Mouse (Mus musculus): Measurements from ENCODE around the gene Gca.
A peak's percentile ranks its signal among the peaks of the same experiment; 100 is the strongest.
"Not testable (repeated sequence)": the region's sequence is repeated elsewhere in the genome, so short reads cannot be mapped to it uniquely, and the experiment has no call there.

The Gca gene

GRCm38 (mm10) chr2:62669848-62670247, 5.8 kb downstream of the Gca start:
- ATAC-seq (ENCODE audit: low TSS enrichment) = no peak

GRCm38 (mm10) chr2:62670301-62670700, 6.2 kb downstream of the Gca start:
- no peak for ATAC-seq (ENCODE audit: low TSS enrichment)

GRCm38 (mm10) chr2:62670767-62671166, 6.7 kb downstream of the Gca start:
- no peak for ATAC-seq (ENCODE audit: low TSS enrichment)

GRCm38 (mm10) chr2:62672788-62673187, 8.7 kb downstream of the Gca start:
- no peak for ATAC-seq (ENCODE audit: low TSS enrichment)

- peak; percentile 82 for ATAC-seq (ENCODE audit: low TSS enrichment)
Observed at GRCm38 (mm10) chr2:62681667-62682066, 17.6 kb downstream of the Gca start.

- ATAC-seq (ENCODE audit: low TSS enrichment) = peak; percentile 35
Observed at GRCm38 (mm10) chr2:62684989-62685595, 21.0 kb downstream of the Gca start.

- ATAC-seq (ENCODE audit: low TSS enrichment) = peak; percentile 53
Observed at GRCm38 (mm10) chr2:62685934-62686333, 21.8 kb downstream of the Gca start.

GRCm38 (mm10) chr2:62706313-62706712, 42.2 kb downstream of the Gca start:
- ATAC-seq (ENCODE audit: low TSS enrichment) = no peak

- no peak for ATAC-seq (ENCODE audit: low TSS enrichment)
Observed at GRCm38 (mm10) chr2:62709633-62710032, 45.5 kb downstream of the Gca start.

- not testable (repeated sequence) for ATAC-seq (ENCODE audit: low TSS enrichment)
Observed at GRCm38 (mm10) chr2:62714362-62714761, 50.3 kb downstream of the Gca start.

- ATAC-seq (ENCODE audit: low TSS enrichment) = no peak
Observed at GRCm38 (mm10) chr2:62715260-62715659, 51.2 kb downstream of the Gca start.

- ATAC-seq (ENCODE audit: low TSS enrichment) = peak; percentile 73
Observed at GRCm38 (mm10) chr2:62717270-62717669, 53.2 kb downstream of the Gca start.

- ATAC-seq (ENCODE audit: low TSS enrichment) = no peak
Observed at GRCm38 (mm10) chr2:62718411-62718810, 54.3 kb downstream of the Gca start.

GRCm38 (mm10) chr2:62725946-62726345, 61.9 kb downstream of the Gca start:
- ATAC-seq (ENCODE audit: low TSS enrichment) = no peak

GRCm38 (mm10) chr2:62727732-62728131, 63.6 kb downstream of the Gca start:
- no peak for ATAC-seq (ENCODE audit: low TSS enrichment)

- ATAC-seq (ENCODE audit: low TSS enrichment) = no peak
Observed at GRCm38 (mm10) chr2:62730671-62731070, 66.6 kb downstream of the Gca start.

GRCm38 (mm10) chr2:62743098-62743497, 79.0 kb downstream of the Gca start:
- ATAC-seq (ENCODE audit: low TSS enrichment) = peak; percentile 58

Measured in frontal cortex, adult (tissue).